9 mouse cellular contexts compared by ENCODE assay signal in the genomic region with DNA sequence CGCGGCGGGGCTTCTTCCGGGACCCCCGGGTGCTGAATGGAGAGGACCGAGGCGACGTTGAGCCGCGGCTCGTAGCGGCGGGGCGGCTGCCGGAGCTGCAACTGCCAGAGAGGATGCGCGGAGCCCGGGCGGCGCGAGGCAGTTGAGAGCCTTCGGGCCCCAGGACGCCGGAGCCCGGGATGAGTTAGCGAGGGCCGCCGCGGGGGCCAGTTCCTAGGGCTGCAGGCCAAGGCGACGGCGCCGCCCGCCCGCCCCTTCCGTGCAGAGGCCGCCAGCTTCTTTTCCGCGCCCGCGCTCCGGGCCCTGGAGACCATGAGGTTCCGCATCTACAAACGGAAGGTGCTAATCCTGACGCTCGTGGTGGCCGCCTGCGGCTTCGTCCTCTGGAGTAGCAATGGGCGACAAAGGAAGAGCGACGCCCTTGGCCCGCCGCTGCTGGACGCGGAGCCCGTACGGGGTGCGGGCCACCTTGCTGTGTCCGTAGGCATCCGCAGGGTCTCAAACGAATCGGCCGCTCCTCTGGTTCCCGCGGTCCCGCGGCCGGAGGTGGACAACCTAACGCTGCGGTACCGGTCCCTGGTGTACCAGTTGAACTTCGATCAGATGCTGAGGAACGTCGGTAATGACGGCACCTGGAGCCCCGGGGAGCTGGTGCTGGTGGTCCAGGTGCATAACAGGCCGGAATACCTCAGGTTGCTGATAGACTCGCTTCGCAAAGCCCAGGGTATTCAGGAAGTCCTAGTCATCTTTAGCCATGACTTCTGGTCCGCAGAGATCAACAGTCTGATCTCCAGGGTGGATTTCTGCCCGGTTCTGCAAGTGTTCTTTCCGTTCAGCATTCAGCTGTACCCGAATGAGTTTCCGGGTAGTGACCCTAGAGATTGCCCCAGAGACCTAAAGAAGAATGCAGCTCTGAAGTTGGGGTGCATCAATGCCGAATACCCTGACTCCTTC. TPM values are rescaled to one million over a fixed set of nuclear protein-coding genes. Genes with fewer than 3 reads are reported as not detected.
DNase-seq lines count a peak whose midpoint lies in the region; ATAC-seq and TF ChIP-seq lines count a peak whose summit lies in the region.
"Had no signal": no experiment of that assay in that cellular context is flagged by ENCODE, and none has a peak within 500 bp of the region (broad histone marks: within the 10 kb centered on the region; RNA-seq: fewer than 3 reads in every experiment).

No protein-coding gene starts in this region.

- H3K27ac ChIP-seq in forebrain, postnatal 0 days (ENCODE audit: low read depth, low read length), result peak overlapping the region; percentile 96
- H3K27ac ChIP-seq in hindbrain, embryonic 10.5 days, result peak overlapping the region; percentile 96

- intact Hi-C loops in left cerebral cortex, postnatal 10 days (cut with DNase I), result no loop called here

- peaks cover 6% of the 10 kb centered on the region; the same call in 1 of the 2 replicates for H3K36me3 ChIP-seq in forebrain, postnatal 0 days (ENCODE audit: insufficient read depth)
- peaks cover 56% of the 10 kb centered on the region for H3K36me3 ChIP-seq in hindbrain, embryonic 10.5 days

- H3K4me1 ChIP-seq in forebrain, postnatal 0 days (ENCODE audit: insufficient read depth), result peaks cover 14% of the 10 kb centered on the region
- peaks cover 32% of the 10 kb centered on the region for H3K4me1 ChIP-seq in hindbrain, embryonic 10.5 days (replicated peaks)

- 0 out of 2 replicates have a peak, but pooled peaks have one; percentile 2 for TF ChIP-seq CTCF in forebrain, postnatal 0 days (IDR thresholded peaks at IDR 0.05; ENCODE audit: low read depth)

- H3K4me3 ChIP-seq in forebrain, postnatal 0 days (ENCODE audit: low read depth, low read length), result peak overlapping the region; percentile 86
- peak overlapping the region; percentile 90 for H3K4me3 ChIP-seq in hindbrain, embryonic 10.5 days

- peak overlapping the region; percentile 94 for H3K4me2 ChIP-seq in forebrain, postnatal 0 days (ENCODE audit: low read depth)

- H3K9ac ChIP-seq in forebrain, postnatal 0 days, result peak overlapping the region; percentile 90

- no peaks in the 10 kb centered on the region for H3K27me3 ChIP-seq in forebrain, postnatal 0 days (ENCODE audit: insufficient read depth, low read length)
- H3K27me3 ChIP-seq in hindbrain, embryonic 10.5 days (ENCODE audit: insufficient read depth, poor library complexity, severe bottlenecking), result no peaks in the 10 kb centered on the region

- DNase-seq in embryo, embryonic 10 days (ENCODE audit: low spot score), result peak; percentile 47
- no peak for DNase-seq in embryo, embryonic 9.5 days (ENCODE audit: extremely low spot score)
- DNase-seq in adrenal gland, postnatal 4 days (ENCODE audit: low spot score in 2 of 2), result peak; percentile 13 to 32
- DNase-seq in forebrain, postnatal 0 days, result no peak
- peak; percentile 62 for DNase-seq in hindbrain, embryonic 10.5 days (ENCODE audit: low spot score)
- DNase-seq in left cerebral cortex, postnatal 10 days (ENCODE audit: extremely low spot score in 1 of 2, low spot score in 2 of 2), result peak; percentile 25 to 81
- DNase-seq in skeletal muscle tissue, adult 2 months (ENCODE audit: low read depth, low spot score), result peak; percentile 25

- peak; percentile 62 for ATAC-seq in forebrain, postnatal 0 days
- peak; percentile 65 for ATAC-seq in megakaryocyte, adult 5-6 weeks (ENCODE audit: poor library complexity, severe bottlenecking)

- 5% methylated on average over 86 of the region's 86 CpGs for WGBS in forebrain, postnatal 0 days
- WGBS in hindbrain, embryonic 10.5 days, result 2% methylated on average over 86 of the region's 86 CpGs

- no peaks in the 10 kb centered on the region for H3K9me3 ChIP-seq in forebrain, postnatal 0 days (ENCODE audit: low read length)
- no peaks in the 10 kb centered on the region for H3K9me3 ChIP-seq in hindbrain, embryonic 10.5 days

RNA-seq across cellular contexts. Expression of a gene that starts 0.7 kb away (rescaled TPM):
- 10 to 100 TPM; 51.4 to 53.9 TPM for total RNA-seq in adrenal gland, postnatal 4 days (2021)
- 61.7 and 66.6 TPM in 2 replicates for total RNA-seq in forebrain, postnatal 0 days (2014; rRNA removed)
- polyA plus RNA-seq in forebrain, postnatal 0 days (2015; fragmentation: Nextera tagmentation; extraction: Ambion mirVana), result 49.1 and 50.5 TPM in 2 replicates
- 33.9 and 35.6 TPM in 2 replicates for polyA plus RNA-seq in hindbrain, embryonic 10.5 days (2016; fragmentation: Nextera tagmentation; extraction: Ambion mirVana)
- 10 to 100 TPM; 33.6 to 35.6 TPM for total RNA-seq in left cerebral cortex, postnatal 10 days (2021)
- total RNA-seq in megakaryocyte, adult 5-6 weeks (2015), result 82.9 and 91.6 TPM in 2 replicates
- 89.3 and 91.9 TPM in 2 replicates for total RNA-seq in megakaryocyte, adult 5-6 weeks (2017)

RNA-seq across cellular contexts. Expression of a gene that starts 0.7 kb away (rescaled TPM):
- 100 to 1,000 TPM; 523 to 531 TPM for total RNA-seq in adrenal gland, postnatal 4 days (2021)
- 194 and 311 TPM in 2 replicates for total RNA-seq in forebrain, postnatal 0 days (2014; rRNA removed)
- polyA plus RNA-seq in forebrain, postnatal 0 days (2015; fragmentation: Nextera tagmentation; extraction: Ambion mirVana), result 396 and 530 TPM in 2 replicates
- polyA plus RNA-seq in hindbrain, embryonic 10.5 days (2016; fragmentation: Nextera tagmentation; extraction: Ambion mirVana), result 497 and 532 TPM in 2 replicates
- 100 to 1,000 TPM; 205 to 218 TPM for total RNA-seq in left cerebral cortex, postnatal 10 days (2021)
- 691 and 759 TPM in 2 replicates for total RNA-seq in megakaryocyte, adult 5-6 weeks (2015)
- total RNA-seq in megakaryocyte, adult 5-6 weeks (2017), result 982 and 1,157 TPM in 2 replicates

RNA-seq across cellular contexts. Expression of a gene that starts 12.3 kb away (rescaled TPM):
- total RNA-seq in adrenal gland, postnatal 4 days (2021), result 1 to 10 TPM; 7.2 to 9.2 TPM
- total RNA-seq in forebrain, postnatal 0 days (2014; rRNA removed), result 4.5 and 5.7 TPM in 2 replicates
- polyA plus RNA-seq in forebrain, postnatal 0 days (2015; fragmentation: Nextera tagmentation; extraction: Ambion mirVana), result 8.8 and 11.7 TPM in 2 replicates
- polyA plus RNA-seq in hindbrain, embryonic 10.5 days (2016; fragmentation: Nextera tagmentation; extraction: Ambion mirVana), result 44.2 and 59.3 TPM in 2 replicates
- 1 to 10 TPM; 5.7 to 7.1 TPM for total RNA-seq in left cerebral cortex, postnatal 10 days (2021)
- total RNA-seq in megakaryocyte, adult 5-6 weeks (2015), result 1.8 and 4.7 TPM in 2 replicates
- total RNA-seq in megakaryocyte, adult 5-6 weeks (2017), result 18.6 and 18.8 TPM in 2 replicates

RNA-seq across cellular contexts. Expression of a gene that starts 13.6 kb away (rescaled TPM):
- 1 to 10 TPM; 1.9 to 2.0 TPM for total RNA-seq in adrenal gland, postnatal 4 days (2021)
- 6.7 and 6.8 TPM in 2 replicates for total RNA-seq in forebrain, postnatal 0 days (2014; rRNA removed)
- polyA plus RNA-seq in forebrain, postnatal 0 days (2015; fragmentation: Nextera tagmentation; extraction: Ambion mirVana), result 8.4 and 9.4 TPM in 2 replicates
- polyA plus RNA-seq in hindbrain, embryonic 10.5 days (2016; fragmentation: Nextera tagmentation; extraction: Ambion mirVana), result 16.4 and 17.9 TPM in 2 replicates
- total RNA-seq in left cerebral cortex, postnatal 10 days (2021), result 1 to 10 TPM; 1.9 to 2.8 TPM
- 3.7 and 4.4 TPM in 2 replicates for total RNA-seq in megakaryocyte, adult 5-6 weeks (2015)
- total RNA-seq in megakaryocyte, adult 5-6 weeks (2017), result 3.5 and 7.2 TPM in 2 replicates

RNA-seq across cellular contexts. Expression of a gene that starts 16.0 kb away (rescaled TPM):
- 1 to 10 TPM; 2.7 to 5.4 TPM for total RNA-seq in adrenal gland, postnatal 4 days (2021)
- total RNA-seq in forebrain, postnatal 0 days (2014; rRNA removed), result 0.71 and 0.85 TPM in 2 replicates
- 2.3 and 3.6 TPM in 2 replicates for polyA plus RNA-seq in forebrain, postnatal 0 days (2015; fragmentation: Nextera tagmentation; extraction: Ambion mirVana)
- polyA plus RNA-seq in hindbrain, embryonic 10.5 days (2016; fragmentation: Nextera tagmentation; extraction: Ambion mirVana), result 28.3 and 31.8 TPM in 2 replicates
- total RNA-seq in left cerebral cortex, postnatal 10 days (2021), result under 1 TPM in 1 of 2 experiments, not detected in 1; 0.22 TPM
- 23.3 and 27.6 TPM in 2 replicates for total RNA-seq in megakaryocyte, adult 5-6 weeks (2015)
- total RNA-seq in megakaryocyte, adult 5-6 weeks (2017), result 13.3 and 13.7 TPM in 2 replicates
- total RNA-seq: layer of hippocampus, adult 18-20 months had no signal

Comparison
In these comparisons a context has a peak if more than half of its experiments do, and no peak if none do; other contexts are left out.
1. DNase-seq: peak in embryo, embryonic 10 days (single experiment), adrenal gland, postnatal 4 days (2 of 2), hindbrain, embryonic 10.5 days (single experiment), left cerebral cortex, postnatal 10 days (2 of 2) and skeletal muscle tissue, adult 2 months (single experiment); none in embryo, embryonic 9.5 days (single experiment) and forebrain, postnatal 0 days (single experiment).